Mouse (Mus musculus): Measurements from ENCODE around the gene Gpr22. TPM values are rescaled to one million over a fixed set of nuclear protein-coding genes. Genes with fewer than 3 reads are reported as not detected.

Gpr22 gene
- polyA plus RNA-seq, 1 experiment from 2014 or later, result 7.5 TPM

GRCm38 (mm10) chr12:31706168-31706567, 7.6 kb downstream of the Gpr22 start:
- H3K36me3 ChIP-seq (ENCODE audit: control insufficient read depth, insufficient read depth, low read length), result no peaks in the 10 kb centered on the region
- H3K4me1 ChIP-seq (replicated peaks; ENCODE audit: control insufficient read depth, insufficient read depth, low read length), result no peaks in the 10 kb centered on the region
- ATAC-seq (replicated peaks; ENCODE audit: low FRiP score, low TSS enrichment, low read depth) (no peak), DNase-seq (ENCODE audit: low spot score) (no peak)
- H3K4me3 ChIP-seq (ENCODE audit: low read depth, low read length), result no peak overlapping the region
- H3K27me3 ChIP-seq (replicated peaks; ENCODE audit: control insufficient read depth, insufficient read depth, low read length), result no peaks in the 10 kb centered on the region
- H3K4me2 ChIP-seq (ENCODE audit: low read length), result no peak overlapping the region
- no peak overlapping the region for H3K27ac ChIP-seq (ENCODE audit: low read depth)
- 47% methylated on average over 2 of the region's 2 CpGs for WGBS
- no peak overlapping the region for H3K9ac ChIP-seq (ENCODE audit: low read length)
- no peaks in the 10 kb centered on the region for H3K9me3 ChIP-seq (ENCODE audit: control insufficient read depth, low read length)

DNA sequence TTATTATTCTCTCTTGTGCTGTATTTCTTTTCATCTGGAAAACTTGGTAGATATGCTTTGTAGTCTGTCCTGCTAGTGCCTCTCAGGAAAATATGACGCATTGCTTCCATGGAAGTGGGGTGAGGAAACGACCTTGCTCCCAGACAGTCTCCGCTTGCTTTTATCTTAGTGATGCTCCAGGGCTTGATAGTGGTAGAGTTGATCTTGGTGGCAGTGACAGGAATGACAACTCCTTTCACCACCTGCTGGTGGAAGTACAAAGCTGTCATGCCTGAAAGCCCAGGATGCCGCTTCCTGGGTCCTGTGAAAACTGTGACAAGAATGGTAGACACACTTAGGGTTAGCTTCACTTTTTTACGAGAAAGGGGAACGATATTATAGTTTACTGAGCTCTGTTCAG, 9.8 kb downstream of the Gpr22 start:
- no peaks in the 10 kb centered on the region for H3K4me1 ChIP-seq (replicated peaks; ENCODE audit: control insufficient read depth, insufficient read depth, low read length)
- H3K9me3 ChIP-seq (ENCODE audit: control insufficient read depth, low read length), result no peaks in the 10 kb centered on the region
- H3K27me3 ChIP-seq (replicated peaks; ENCODE audit: control insufficient read depth, insufficient read depth, low read length), result no peaks in the 10 kb centered on the region
- H3K4me2 ChIP-seq (ENCODE audit: low read length), result no peak overlapping the region
- no peak overlapping the region for H3K27ac ChIP-seq (ENCODE audit: low read depth)
- no peak overlapping the region for H3K4me3 ChIP-seq (ENCODE audit: low read depth, low read length)
- ATAC-seq (replicated peaks; ENCODE audit: low FRiP score, low TSS enrichment, low read depth) (no peak), DNase-seq (ENCODE audit: low spot score) (no peak)
- 78% methylated on average over 6 of the region's 6 CpGs for WGBS
- no peaks in the 10 kb centered on the region for H3K36me3 ChIP-seq (ENCODE audit: control insufficient read depth, insufficient read depth, low read length)
- no peak overlapping the region for H3K9ac ChIP-seq (ENCODE audit: low read length)

GRCm38 (mm10) chr12:31701411-31701810, 12.3 kb downstream of the Gpr22 start:
- ATAC-seq (replicated peaks; ENCODE audit: low FRiP score, low TSS enrichment, low read depth) (no peak), DNase-seq (ENCODE audit: low spot score) (no peak)
- WGBS, result 44% methylated on average over 5 of the region's 5 CpGs
- Histone ChIP-seq H3K27ac (ENCODE audit: low read depth) (no peak overlapping the region), H3K9me3 (ENCODE audit: control insufficient read depth, low read length) (peaks cover 7% of the 10 kb centered on the region; the same call in 1 of the 2 replicates), H3K9ac (ENCODE audit: low read length) (no peak overlapping the region), H3K27me3 (replicated peaks; ENCODE audit: control insufficient read depth, insufficient read depth, low read length) (no peaks in the 10 kb centered on the region), H3K4me3 (ENCODE audit: low read depth, low read length) (no peak overlapping the region), H3K4me2 (ENCODE audit: low read length) (no peak overlapping the region), H3K36me3 (ENCODE audit: control insufficient read depth, insufficient read depth, low read length) (no peaks in the 10 kb centered on the region), H3K4me1 (replicated peaks; ENCODE audit: control insufficient read depth, insufficient read depth, low read length) (no peaks in the 10 kb centered on the region)

GRCm38 (mm10) chr12:31700623-31701347, 13.0 kb downstream of the Gpr22 start:
- DNase-seq (ENCODE audit: low spot score) (no peak), ATAC-seq (replicated peaks; ENCODE audit: low FRiP score, low TSS enrichment, low read depth) (no peak)
- Histone ChIP-seq H3K27me3 (replicated peaks; ENCODE audit: control insufficient read depth, insufficient read depth, low read length) (no peaks in the 10 kb centered on the region), H3K4me2 (ENCODE audit: low read length) (no peak overlapping the region), H3K9me3 (ENCODE audit: control insufficient read depth, low read length) (peaks cover 7% of the 10 kb centered on the region; the same call in 1 of the 2 replicates), H3K36me3 (ENCODE audit: control insufficient read depth, insufficient read depth, low read length) (no peaks in the 10 kb centered on the region), H3K4me3 (ENCODE audit: low read depth, low read length) (no peak overlapping the region), H3K4me1 (replicated peaks; ENCODE audit: control insufficient read depth, insufficient read depth, low read length) (no peaks in the 10 kb centered on the region), H3K9ac (ENCODE audit: low read length) (no peak overlapping the region), H3K27ac (ENCODE audit: low read depth) (no peak overlapping the region)
- 62% methylated on average over 5 of the region's 5 CpGs for WGBS

DNA sequence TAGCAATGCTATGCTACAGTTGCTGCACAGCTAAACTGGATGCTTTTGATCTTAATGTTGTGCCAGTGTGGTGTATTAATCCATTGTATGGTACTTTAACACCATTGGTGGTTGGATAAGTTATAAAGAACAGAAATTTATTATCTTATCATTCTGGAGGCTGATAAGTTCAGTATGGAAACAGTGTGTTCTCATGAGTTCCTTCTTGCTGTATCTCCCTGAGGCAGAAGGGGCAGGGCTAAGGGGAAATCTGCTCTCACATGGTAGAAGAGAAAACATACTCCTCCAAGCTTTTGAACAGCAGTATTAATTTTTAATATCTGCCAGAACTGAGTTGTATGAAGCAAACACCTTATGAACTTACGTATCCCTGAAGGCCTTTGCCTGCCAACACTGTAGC, 20.5 kb downstream of the Gpr22 start:
- Histone ChIP-seq H3K36me3 (ENCODE audit: control insufficient read depth, insufficient read depth, low read length) (no peaks in the 10 kb centered on the region), H3K27ac (ENCODE audit: low read depth) (no peak overlapping the region), H3K4me2 (ENCODE audit: low read length) (no peak overlapping the region), H3K4me3 (ENCODE audit: low read depth, low read length) (no peak overlapping the region), H3K9me3 (ENCODE audit: control insufficient read depth, low read length) (peaks cover 7% of the 10 kb centered on the region; the same call in 1 of the 2 replicates), H3K27me3 (replicated peaks; ENCODE audit: control insufficient read depth, insufficient read depth, low read length) (no peaks in the 10 kb centered on the region), H3K4me1 (replicated peaks; ENCODE audit: control insufficient read depth, insufficient read depth, low read length) (no peaks in the 10 kb centered on the region), H3K9ac (ENCODE audit: low read length) (no peak overlapping the region)
- ATAC-seq (replicated peaks; ENCODE audit: low FRiP score, low TSS enrichment, low read depth), result no peak
- DNase-seq (ENCODE audit: low spot score), result no peak
- WGBS, result 81% methylated on average over 1 of the region's 1 CpGs

DNA sequence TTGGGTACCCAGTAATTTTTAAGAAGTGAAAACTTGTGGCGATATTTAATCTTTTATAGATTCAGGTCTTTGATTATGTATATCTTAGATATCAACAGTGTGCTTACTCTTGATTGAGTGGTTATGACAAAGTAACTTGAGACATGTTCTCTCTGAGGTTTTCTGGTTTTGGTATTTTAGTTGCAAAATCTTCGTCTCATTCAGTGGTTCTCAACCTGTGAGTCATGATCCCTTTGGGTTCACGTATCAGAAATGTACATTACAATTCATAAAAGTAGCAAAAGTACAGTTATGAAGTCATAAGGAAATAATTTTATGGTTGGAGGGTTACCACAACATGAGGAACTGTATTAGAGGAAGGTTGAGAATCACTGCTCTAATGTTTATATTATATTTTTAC, 27.1 kb downstream of the Gpr22 start:
- Histone ChIP-seq H3K4me2 (ENCODE audit: low read length) (no peak overlapping the region), H3K27me3 (replicated peaks; ENCODE audit: control insufficient read depth, insufficient read depth, low read length) (no peaks in the 10 kb centered on the region), H3K27ac (ENCODE audit: low read depth) (no peak overlapping the region), H3K9me3 (ENCODE audit: control insufficient read depth, low read length) (no peaks in the 10 kb centered on the region), H3K4me3 (ENCODE audit: low read depth, low read length) (no peak overlapping the region), H3K9ac (ENCODE audit: low read length) (no peak overlapping the region), H3K36me3 (ENCODE audit: control insufficient read depth, insufficient read depth, low read length) (no peaks in the 10 kb centered on the region), H3K4me1 (replicated peaks; ENCODE audit: control insufficient read depth, insufficient read depth, low read length) (no peaks in the 10 kb centered on the region)
- ATAC-seq (replicated peaks; ENCODE audit: low FRiP score, low TSS enrichment, low read depth), result no peak
- DNase-seq (ENCODE audit: low spot score), result no peak
- WGBS, result 91% methylated on average over 3 of the region's 3 CpGs

- H3K27me3 ChIP-seq (replicated peaks; ENCODE audit: control insufficient read depth, insufficient read depth, low read length), result no peaks in the 10 kb centered on the region
- no peaks in the 10 kb centered on the region for H3K9me3 ChIP-seq (ENCODE audit: control insufficient read depth, low read length)
- no peak overlapping the region for H3K4me2 ChIP-seq (ENCODE audit: low read length)
- WGBS, result 77% methylated on average over 3 of the region's 3 CpGs
- ATAC-seq (replicated peaks; ENCODE audit: low FRiP score, low TSS enrichment, low read depth) (no peak), DNase-seq (ENCODE audit: low spot score) (no peak)
- H3K9ac ChIP-seq (ENCODE audit: low read length), result no peak overlapping the region
- peaks cover 48% of the 10 kb centered on the region for H3K36me3 ChIP-seq (ENCODE audit: control insufficient read depth, insufficient read depth, low read length)
- no peaks in the 10 kb centered on the region for H3K4me1 ChIP-seq (replicated peaks; ENCODE audit: control insufficient read depth, insufficient read depth, low read length)
- no peak overlapping the region for H3K27ac ChIP-seq (ENCODE audit: low read depth)
- H3K4me3 ChIP-seq (ENCODE audit: low read depth, low read length), result no peak overlapping the region
These were observed 46.6 kb downstream of the Gpr22 start for GRCm38 (mm10) chr12:31667187-31667586.

DNA sequence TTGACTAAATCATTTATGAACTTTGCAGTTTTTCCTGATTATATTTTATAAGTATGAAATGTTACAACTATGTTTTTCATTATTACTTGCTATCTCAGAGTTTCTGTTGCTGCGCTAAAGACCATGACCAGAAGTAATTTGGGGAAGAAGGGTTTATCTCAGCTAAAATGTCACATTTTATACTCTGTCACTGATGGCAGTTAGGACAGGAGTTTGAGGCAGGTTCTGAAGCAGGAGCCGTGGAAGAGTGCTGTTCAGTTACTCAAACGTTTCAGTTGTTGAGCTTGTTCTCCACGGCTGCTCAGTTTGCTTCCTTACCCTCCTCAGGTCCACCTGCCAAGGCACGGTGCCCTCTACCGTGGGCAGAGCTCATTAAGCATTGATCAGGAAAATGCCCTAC, 47.7 kb downstream of the Gpr22 start:
- Histone ChIP-seq H3K9me3 (ENCODE audit: control insufficient read depth, low read length) (no peaks in the 10 kb centered on the region), H3K4me2 (ENCODE audit: low read length) (no peak overlapping the region), H3K27me3 (replicated peaks; ENCODE audit: control insufficient read depth, insufficient read depth, low read length) (no peaks in the 10 kb centered on the region), H3K4me3 (ENCODE audit: low read depth, low read length) (no peak overlapping the region), H3K36me3 (ENCODE audit: control insufficient read depth, insufficient read depth, low read length) (peaks cover 50% of the 10 kb centered on the region), H3K4me1 (replicated peaks; ENCODE audit: control insufficient read depth, insufficient read depth, low read length) (no peaks in the 10 kb centered on the region), H3K27ac (ENCODE audit: low read depth) (no peak overlapping the region), H3K9ac (ENCODE audit: low read length) (no peak overlapping the region)
- 81% methylated on average over 6 of the region's 6 CpGs for WGBS
- DNase-seq (ENCODE audit: low spot score), result no peak
- ATAC-seq (replicated peaks; ENCODE audit: low FRiP score, low TSS enrichment, low read depth), result no peak

All from intestine, embryonic 14.5 days (tissue).